Mouse (Mus musculus): ENCODE results near the gene Rplp0. TPM values are rescaled to one million over a fixed set of nuclear protein-coding genes. Genes with fewer than 3 reads are reported as not detected.

The Rplp0 gene
- polyA plus RNA-seq, 1 experiment = 1,614 TPM

- no peak overlapping the region for H3K27ac ChIP-seq (ENCODE audit: insufficient read depth, low read depth, low read length)
- TF ChIP-seq CTCF (IDR thresholded peaks at IDR 0.05; ENCODE audit: low read depth, low read length) (no peak), POLR2A (IDR thresholded peaks at IDR 0.05; ENCODE audit: borderline replicate concordance, low read depth, low read length) (no peak)
- H3K4me3 ChIP-seq (ENCODE audit: insufficient read depth, low read length) = no peak overlapping the region
- peaks cover 3% of the 10 kb centered on the region; the same call in 1 of the 2 replicates for H3K4me1 ChIP-seq (ENCODE audit: control insufficient read depth, insufficient read depth, low read length)
These were observed 10.6 kb upstream of the Rplp0 start for GRCm38 (mm10) chr5:115548501-115549285.

GRCm38 (mm10) chr5:115550482-115551005, 8.7 kb upstream of the Rplp0 start:
- Histone ChIP-seq H3K27ac (ENCODE audit: insufficient read depth, low read depth, low read length) (no peak overlapping the region), H3K4me3 (ENCODE audit: insufficient read depth, low read length) (no peak overlapping the region), H3K4me1 (ENCODE audit: control insufficient read depth, insufficient read depth, low read length) (no peaks in the 10 kb centered on the region)
- TF ChIP-seq CTCF (IDR thresholded peaks at IDR 0.05; ENCODE audit: low read depth, low read length) (no peak), POLR2A (IDR thresholded peaks at IDR 0.05; ENCODE audit: borderline replicate concordance, low read depth, low read length) (no peak)

GRCm38 (mm10) chr5:115551386-115551785, 7.9 kb upstream of the Rplp0 start:
- no peak for TF ChIP-seq CTCF (IDR thresholded peaks at IDR 0.05; ENCODE audit: low read depth, low read length)
- no peak for TF ChIP-seq POLR2A (IDR thresholded peaks at IDR 0.05; ENCODE audit: borderline replicate concordance, low read depth, low read length)
- Histone ChIP-seq H3K27ac (ENCODE audit: insufficient read depth, low read depth, low read length) (no peak overlapping the region), H3K4me1 (ENCODE audit: control insufficient read depth, insufficient read depth, low read length) (no peaks in the 10 kb centered on the region), H3K4me3 (ENCODE audit: insufficient read depth, low read length) (no peak overlapping the region)

GRCm38 (mm10) chr5:115551799-115552198, 7.5 kb upstream of the Rplp0 start:
- H3K4me1 ChIP-seq (ENCODE audit: control insufficient read depth, insufficient read depth, low read length) = no peaks in the 10 kb centered on the region
- TF ChIP-seq POLR2A (IDR thresholded peaks at IDR 0.05; ENCODE audit: borderline replicate concordance, low read depth, low read length) (no peak), CTCF (IDR thresholded peaks at IDR 0.05; ENCODE audit: low read depth, low read length) (no peak)
- H3K27ac ChIP-seq (ENCODE audit: insufficient read depth, low read depth, low read length) = no peak overlapping the region
- H3K4me3 ChIP-seq (ENCODE audit: insufficient read depth, low read length) = no peak overlapping the region

GRCm38 (mm10) chr5:115553801-115554420, 5.4 kb upstream of the Rplp0 start:
- TF ChIP-seq CTCF (IDR thresholded peaks at IDR 0.05; ENCODE audit: low read depth, low read length) (no peak), POLR2A (IDR thresholded peaks at IDR 0.05; ENCODE audit: borderline replicate concordance, low read depth, low read length) (no peak)
- no peak overlapping the region for H3K27ac ChIP-seq (ENCODE audit: insufficient read depth, low read depth, low read length)
- H3K4me3 ChIP-seq (ENCODE audit: insufficient read depth, low read length) = no peak overlapping the region
- H3K4me1 ChIP-seq (ENCODE audit: control insufficient read depth, insufficient read depth, low read length) = no peaks in the 10 kb centered on the region

GRCm38 (mm10) chr5:115554536-115555291, 4.6 kb upstream of the Rplp0 start:
- no peak overlapping the region for H3K4me3 ChIP-seq (ENCODE audit: insufficient read depth, low read length)
- TF ChIP-seq POLR2A (IDR thresholded peaks at IDR 0.05; ENCODE audit: borderline replicate concordance, low read depth, low read length) (no peak), CTCF (IDR thresholded peaks at IDR 0.05; ENCODE audit: low read depth, low read length) (no peak)

GRCm38 (mm10) chr5:115556217-115556616, 3.0 kb upstream of the Rplp0 start:
- TF ChIP-seq CTCF (IDR thresholded peaks at IDR 0.05; ENCODE audit: low read depth, low read length) (peak; percentile 72), POLR2A (IDR thresholded peaks at IDR 0.05; ENCODE audit: borderline replicate concordance, low read depth, low read length) (no peak)
- H3K27ac ChIP-seq (ENCODE audit: insufficient read depth, low read depth, low read length) = no peak overlapping the region
- H3K4me3 ChIP-seq (ENCODE audit: insufficient read depth, low read length) = no peak overlapping the region
- peaks cover under 1% of the 10 kb centered on the region; the same call in 1 of the 2 replicates for H3K4me1 ChIP-seq (ENCODE audit: control insufficient read depth, insufficient read depth, low read length)

More at GRCm38 (mm10) chr5:115554536-115555291, 4.6 kb upstream of the Rplp0 start:
- H3K4me1 ChIP-seq (ENCODE audit: control insufficient read depth, insufficient read depth, low read length) = no peaks in the 10 kb centered on the region
- H3K27ac ChIP-seq (ENCODE audit: insufficient read depth, low read depth, low read length) = no peak overlapping the region

GRCm38 (mm10) chr5:115558182-115558794, 979 bp upstream of the Rplp0 start:
- TF ChIP-seq CTCF (IDR thresholded peaks at IDR 0.05; ENCODE audit: low read depth, low read length) (no peak), POLR2A (IDR thresholded peaks at IDR 0.05; ENCODE audit: borderline replicate concordance, low read depth, low read length) (no peak)
- no peak overlapping the region for H3K4me3 ChIP-seq (ENCODE audit: insufficient read depth, low read length)

GRCm38 (mm10) chr5:115560336-115560905, 1.2 kb downstream of the Rplp0 start:
- Histone ChIP-seq H3K27ac (ENCODE audit: insufficient read depth, low read depth, low read length) (peak overlapping the region; percentile 91), H3K4me3 (ENCODE audit: insufficient read depth, low read length) (peak overlapping the region; percentile 72), H3K4me1 (ENCODE audit: control insufficient read depth, insufficient read depth, low read length) (peaks cover 7% of the 10 kb centered on the region; the same call in 1 of the 2 replicates)
- TF ChIP-seq POLR2A (IDR thresholded peaks at IDR 0.05; ENCODE audit: borderline replicate concordance, low read depth, low read length) = no peak
- TF ChIP-seq CTCF (IDR thresholded peaks at IDR 0.05; ENCODE audit: low read depth, low read length) = no peak

More at GRCm38 (mm10) chr5:115558182-115558794, 979 bp upstream of the Rplp0 start:
- Histone ChIP-seq H3K27ac (ENCODE audit: insufficient read depth, low read depth, low read length) (no peak overlapping the region), H3K4me1 (ENCODE audit: control insufficient read depth, insufficient read depth, low read length) (peaks cover 7% of the 10 kb centered on the region; the same call in 1 of the 2 replicates)

Measured in bone marrow macrophage, adult 2 months (primary cell).